Mouse (Mus musculus) kidney, postnatal 10 days (tissue): ENCODE measurements around the gene Lhfpl4.

Experiments
- DNase-seq: peaks from one replicate; pipeline ENCODE4 v3.0.0; 2021; ENCODE audit warnings: mixed read lengths

The Lhfpl4 gene

DNA sequence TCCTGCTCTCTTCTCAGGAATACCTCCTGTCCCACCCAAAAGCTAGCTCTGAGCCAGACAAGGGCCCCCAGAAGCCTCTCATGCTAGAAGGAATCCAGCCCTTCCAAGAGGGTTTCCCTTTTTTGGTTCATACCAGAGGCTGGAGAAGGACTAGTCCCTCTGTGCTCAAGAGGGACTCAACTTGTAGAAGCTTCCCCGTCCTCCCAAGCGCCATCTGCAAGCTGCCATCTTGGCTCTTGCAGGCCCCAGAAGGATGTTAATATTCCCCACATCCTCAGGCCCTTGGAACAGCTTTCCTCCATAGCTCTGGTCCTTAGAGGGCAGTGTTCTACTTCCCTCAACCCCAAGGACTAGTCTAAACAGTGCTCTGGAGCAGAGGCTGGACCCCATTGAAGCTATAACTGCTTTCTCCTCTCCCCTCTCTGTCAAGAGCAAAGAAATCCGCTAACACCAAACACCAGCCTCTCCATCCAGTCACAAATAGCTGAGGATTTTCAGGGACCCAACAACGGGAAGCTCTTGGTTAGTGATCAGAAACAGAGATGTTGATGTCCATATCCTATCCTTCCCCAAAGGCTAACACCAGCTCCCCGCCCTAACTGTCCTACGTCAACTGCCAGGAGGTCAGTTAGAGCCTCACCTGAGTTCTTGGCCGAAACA lies 26.7 kb downstream of the Lhfpl4 start:
- DNase-seq = no peak

DNA sequence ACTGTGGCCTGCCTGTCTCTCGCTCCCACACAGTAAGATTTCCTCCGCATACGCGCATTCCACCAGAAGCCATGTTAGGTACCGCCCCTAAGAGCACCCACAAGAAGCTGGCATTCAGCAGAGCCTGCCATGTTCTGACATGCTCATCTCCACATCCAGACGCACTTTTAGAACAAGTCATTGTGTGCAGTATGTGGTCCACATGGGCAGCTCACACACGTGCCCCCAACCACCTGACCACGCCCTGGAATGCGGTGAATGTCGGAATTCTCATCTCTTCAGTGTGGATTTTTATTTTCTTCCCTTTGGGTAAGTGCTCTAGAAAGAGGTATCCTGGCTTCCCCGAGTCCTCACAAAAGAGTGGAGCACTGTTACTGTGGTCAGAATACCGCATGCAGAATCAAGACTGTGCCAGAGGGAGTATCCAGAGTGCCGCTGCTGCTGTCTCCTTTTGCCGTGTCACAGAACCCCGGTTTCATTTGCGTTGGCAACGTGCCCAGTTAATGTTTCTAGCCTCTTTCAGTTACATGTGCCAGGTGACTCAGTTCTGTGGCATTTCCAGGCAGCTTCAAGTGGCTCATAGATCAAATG lies 28.4 kb downstream of the Lhfpl4 start:
- peak; percentile 80 for DNase-seq

DNA sequence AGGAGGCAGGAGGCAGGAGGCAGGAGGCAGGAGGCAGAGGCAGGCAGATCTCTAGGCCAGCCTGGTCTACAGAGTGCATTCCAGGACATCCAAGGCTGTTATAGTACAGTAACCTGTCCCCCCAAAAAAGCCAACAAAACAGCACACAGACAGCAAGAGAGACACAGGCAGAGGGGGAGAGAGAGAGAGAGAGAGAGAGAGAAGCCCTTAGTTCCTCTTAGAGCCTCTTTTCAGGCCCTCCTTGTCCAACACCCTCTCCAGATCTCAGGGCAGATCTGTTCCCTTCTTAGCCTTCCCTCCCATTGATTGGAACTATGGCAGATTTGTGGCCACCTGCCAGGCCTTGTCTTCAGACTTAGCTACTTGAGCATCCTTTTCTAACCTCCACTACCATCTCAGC lies 31.7 kb downstream of the Lhfpl4 start:
- no peak for DNase-seq

DNA sequence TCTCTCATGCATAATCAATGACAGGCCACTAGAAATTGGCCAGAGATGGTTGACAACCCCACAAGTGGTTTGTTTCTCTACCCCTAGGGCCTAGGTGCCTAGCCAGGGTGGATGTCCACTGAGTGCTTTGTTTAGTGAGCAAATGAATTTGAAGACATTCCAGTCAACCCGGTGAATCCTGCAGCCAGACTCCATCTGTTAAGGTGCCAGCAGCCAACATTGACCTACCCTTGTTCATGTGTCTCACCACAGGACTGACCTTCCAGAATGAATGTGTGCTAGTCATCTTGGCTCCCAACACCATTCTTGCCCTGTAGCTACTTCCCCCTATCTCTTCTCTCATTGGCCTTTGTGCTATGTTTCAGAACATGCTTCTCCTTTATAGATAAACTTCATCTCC lies 33.2 kb downstream of the Lhfpl4 start:
- no peak for DNase-seq

DNA sequence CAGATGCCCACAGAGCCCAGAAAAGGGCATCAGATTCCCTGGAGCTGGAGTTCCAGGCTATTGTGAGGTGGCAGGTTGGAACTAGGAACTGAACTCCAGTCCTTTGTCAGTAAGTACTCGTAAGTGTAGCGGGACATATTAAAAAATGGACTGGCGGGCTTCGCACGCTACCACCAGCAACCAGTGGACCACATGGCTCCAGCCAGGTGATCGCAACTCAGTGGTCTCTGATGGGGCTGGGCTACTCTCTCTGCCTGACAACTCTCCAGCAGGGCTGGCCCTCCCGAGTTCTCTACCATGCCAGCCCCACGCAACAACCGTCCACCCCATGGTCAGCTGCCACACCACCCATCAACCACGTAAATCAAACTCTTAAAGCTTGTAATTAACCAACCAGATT lies 35.1 kb downstream of the Lhfpl4 start:
- no peak for DNase-seq

DNA sequence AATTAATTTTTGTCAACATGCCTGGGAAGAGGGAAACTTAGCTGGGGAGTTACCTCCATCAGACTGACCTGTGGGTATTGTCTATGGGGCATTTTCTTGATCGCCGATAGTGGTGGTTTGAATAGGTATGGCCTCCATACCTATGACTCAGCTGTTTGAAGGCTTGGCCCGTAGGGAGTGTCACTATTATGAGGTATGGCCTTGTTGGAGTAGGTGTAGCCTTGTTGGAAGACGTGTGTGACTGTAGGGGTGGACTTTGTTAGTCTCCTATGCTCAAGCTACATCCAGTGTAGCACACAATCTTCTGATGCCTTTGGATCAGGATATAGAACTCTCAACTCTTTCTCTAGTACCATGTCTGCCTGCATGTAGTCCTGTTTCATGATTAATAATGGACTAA lies 39.1 kb downstream of the Lhfpl4 start:
- DNase-seq = no peak

DNA sequence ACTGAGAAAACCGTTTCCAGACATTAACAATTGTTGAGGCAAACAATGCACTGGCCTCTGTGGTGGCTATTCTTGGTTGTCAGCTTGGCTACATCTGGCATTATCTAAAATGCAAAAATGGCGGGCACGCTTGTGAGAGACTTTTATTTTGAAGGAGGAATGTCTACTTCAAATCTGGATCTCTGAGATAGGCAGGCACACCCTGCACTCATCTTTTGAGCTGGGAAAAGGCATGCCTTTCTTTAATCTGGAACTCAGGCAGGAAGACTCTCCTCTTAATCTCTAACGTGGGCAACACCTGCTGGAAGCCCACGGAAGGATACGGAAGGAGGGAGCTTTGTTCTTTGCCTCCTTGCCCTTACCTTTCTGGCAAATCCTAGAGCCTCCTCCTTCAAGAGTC lies 40.3 kb downstream of the Lhfpl4 start:
- DNase-seq = no peak

DNA sequence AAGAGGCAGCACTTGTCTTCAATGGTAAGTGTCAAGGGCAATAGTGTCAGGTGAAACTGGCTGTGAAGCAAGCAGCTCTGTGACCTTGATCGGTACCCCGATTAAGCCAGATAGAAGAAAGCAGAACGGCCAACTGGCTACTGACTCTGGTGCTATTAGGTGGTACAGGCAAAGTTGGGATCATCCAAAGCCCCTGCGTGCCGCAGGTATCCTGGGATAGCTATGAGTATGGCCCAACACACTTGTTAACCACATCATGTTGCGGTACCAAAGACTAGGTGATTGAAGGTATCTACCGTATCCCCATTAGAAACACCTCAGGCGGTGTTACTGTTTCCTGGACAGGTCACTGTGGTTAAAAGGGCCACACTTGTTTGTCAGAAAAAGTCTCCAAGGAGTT lies 41.1 kb downstream of the Lhfpl4 start:
- DNase-seq = no peak

DNA sequence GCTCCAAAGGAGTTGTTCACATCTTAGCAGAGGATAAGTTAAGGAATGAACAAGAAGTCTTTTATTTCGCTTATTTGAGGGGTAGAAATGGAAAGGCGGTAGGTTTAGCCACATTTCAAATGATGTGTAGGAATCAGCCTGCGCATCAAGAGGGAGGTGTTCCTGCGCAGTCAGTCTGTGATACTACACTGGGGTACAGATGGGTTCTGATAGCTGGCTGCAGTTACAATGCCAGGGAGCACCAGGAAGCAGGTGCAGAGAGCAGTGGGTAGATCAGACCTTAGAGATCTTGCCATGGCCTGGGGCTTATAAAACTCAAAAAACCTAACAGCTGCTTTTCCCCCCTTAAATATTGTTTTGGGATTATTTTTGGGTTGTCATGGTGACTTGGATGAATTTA lies 49.9 kb downstream of the Lhfpl4 start:
- no peak for DNase-seq

DNA sequence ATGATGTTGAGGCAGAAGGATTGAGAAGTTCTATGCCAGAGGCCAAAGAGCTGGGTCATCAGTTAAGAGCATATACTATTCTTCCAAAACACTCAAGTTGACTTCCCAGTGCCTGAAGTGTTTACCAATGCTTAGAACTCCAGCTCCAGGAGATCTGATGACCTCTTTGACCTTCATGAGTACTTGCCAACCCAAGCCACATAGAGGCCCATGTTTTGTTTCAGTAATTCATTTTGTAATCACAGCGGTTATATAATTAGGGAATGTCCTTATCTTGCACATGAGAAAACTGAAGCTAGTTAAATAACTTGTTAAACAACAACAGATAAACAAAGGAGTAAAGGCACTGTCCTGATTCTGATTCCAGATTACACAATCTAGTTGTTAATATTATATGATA lies 50.4 kb downstream of the Lhfpl4 start:
- DNase-seq = no peak

DNA sequence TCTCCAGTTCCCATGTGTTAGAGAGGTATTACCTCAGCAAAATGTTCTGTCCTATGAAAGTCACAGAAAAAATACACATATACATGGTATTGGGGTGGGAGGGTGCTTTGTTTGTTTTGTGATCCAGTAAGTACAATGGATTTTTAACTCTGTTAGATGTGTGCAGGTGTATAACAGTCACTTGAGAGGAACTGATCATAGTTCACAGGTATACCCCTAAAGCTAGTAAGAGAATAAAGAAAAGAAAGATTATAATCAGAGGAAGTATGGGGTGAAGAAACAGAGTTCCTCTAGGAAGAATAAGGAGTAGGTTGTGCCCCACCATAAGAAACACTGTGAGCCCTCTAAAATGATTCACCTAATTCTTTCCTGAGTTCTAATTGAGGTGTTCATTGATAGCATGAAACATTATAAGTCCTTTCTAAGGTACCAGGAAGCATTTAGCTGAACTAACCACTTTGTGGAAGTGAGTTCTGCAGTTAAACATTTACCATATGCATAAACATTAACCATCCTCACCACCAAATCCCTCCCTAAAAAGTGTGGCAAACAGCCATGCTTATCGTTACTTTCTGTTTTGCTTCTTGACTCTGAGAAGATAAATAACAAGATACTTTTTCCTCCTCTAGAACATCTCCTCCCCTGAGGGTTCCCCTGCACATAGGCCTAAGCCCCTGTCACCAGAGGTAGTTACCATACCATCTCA lies 53.6 kb downstream of the Lhfpl4 start:
- no peak for DNase-seq

DNA sequence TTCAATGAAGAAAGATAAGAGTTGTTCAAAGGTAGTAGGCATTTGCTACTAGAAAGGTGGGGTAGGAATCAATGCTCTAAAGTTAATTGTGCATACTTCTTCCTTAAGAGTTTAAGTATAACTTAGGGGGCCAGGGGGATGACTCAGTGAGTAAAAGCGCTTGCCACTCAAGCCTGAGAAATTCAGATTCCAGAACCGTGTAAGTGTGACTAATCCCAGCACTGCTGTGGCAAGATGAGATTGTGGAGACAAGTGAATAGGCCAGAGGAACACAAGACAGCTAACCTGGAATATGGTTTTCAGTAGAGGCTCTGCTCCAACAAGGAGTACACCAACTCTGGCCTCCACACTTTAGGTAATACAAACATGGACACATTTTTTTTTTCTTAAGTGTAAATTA lies 61.8 kb downstream of the Lhfpl4 start:
- no peak for DNase-seq

DNA sequence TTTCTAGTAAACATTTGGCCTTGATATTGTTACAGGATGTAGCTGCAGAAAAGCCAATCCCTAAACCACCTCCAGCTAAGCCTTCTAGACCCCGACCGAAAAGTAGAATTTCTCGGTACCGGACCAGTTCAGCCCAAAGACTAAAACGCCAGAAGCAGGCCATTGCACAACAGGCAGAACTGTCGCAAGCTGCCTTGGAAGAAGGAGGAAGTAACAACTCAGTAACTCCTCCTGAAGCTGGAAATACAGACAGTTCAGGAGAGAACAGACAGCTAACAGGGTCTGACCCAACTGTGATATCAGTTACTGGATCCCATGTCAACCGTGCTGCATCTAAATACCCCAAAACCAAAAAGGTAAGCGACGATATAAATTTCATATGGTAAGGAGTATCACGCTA lies 74.4 kb downstream of the Lhfpl4 start:
- no peak for DNase-seq
